Comparison of ENCODE assay signal across 14 mouse cellular contexts in genomic region chrX:164589874-164590273, GRCm38 (mm10).
DNase-seq lines count a peak whose midpoint lies in the region; ATAC-seq and TF ChIP-seq lines count a peak whose summit lies in the region.
"Had no signal": no experiment of that assay in that cellular context is flagged by ENCODE, and none has a peak within 500 bp of the region (broad histone marks: within the 10 kb centered on the region; RNA-seq: fewer than 3 reads in every experiment).

No protein-coding gene starts in this region.

- intact Hi-C loops in gastrocnemius, postnatal 36 days (cut with DNase I) = no loop called here

- no peak overlapping the region for H3K4me3 ChIP-seq in layer of hippocampus, adult 2 months
- no peak overlapping the region for H3K4me3 ChIP-seq in lung, embryonic 16.5 days (ENCODE audit: low read length)
- H3K4me3 ChIP-seq: embryonic facial prominence, embryonic 13.5 days; hindbrain, embryonic 13.5 days had no signal

- H3K27me3 ChIP-seq in lung, embryonic 16.5 days (ENCODE audit: control insufficient read depth, insufficient read depth, low read depth, low read length) = no peaks in the 10 kb centered on the region

- H3K36me3 ChIP-seq in lung, embryonic 16.5 days (ENCODE audit: control insufficient read depth, insufficient read depth, low read length) = no peaks in the 10 kb centered on the region
- H3K36me3 ChIP-seq: embryonic facial prominence, embryonic 13.5 days; hindbrain, embryonic 13.5 days had no signal

- H3K9me3 ChIP-seq in lung, embryonic 16.5 days (ENCODE audit: control insufficient read depth, low read length) = no peaks in the 10 kb centered on the region
- H3K9me3 ChIP-seq: embryonic facial prominence, embryonic 13.5 days; hindbrain, embryonic 13.5 days had no signal

- TF ChIP-seq CTCF in layer of hippocampus, adult 2 months (conservative IDR thresholded peaks at IDR 0.05) = no peak

- peak; percentile 2 for DNase-seq in gastrocnemius, adult 18-20 months (ENCODE audit: low spot score)
- DNase-seq in gastrocnemius, postnatal 36 days = no peak
- DNase-seq in layer of hippocampus, adult 9-11 months = peak; percentile 3
- DNase-seq in layer of hippocampus, adult 2 months (ENCODE audit: low spot score in 2 of 2) = no peak
- DNase-seq in heart, adult 8-10 months (ENCODE audit: low spot score) = peak; percentile 19
- no peak for DNase-seq in spleen, postnatal 36 days (ENCODE audit: low spot score in 2 of 2)
- DNase-seq: adrenal gland, adult 2 months; cerebellum, adult 11-12 months; thymus, postnatal 14 days had no signal

- H3K9ac ChIP-seq in lung, embryonic 16.5 days (ENCODE audit: low read length) = no peak overlapping the region
- H3K9ac ChIP-seq: embryonic facial prominence, embryonic 13.5 days; hindbrain, embryonic 13.5 days had no signal

- 0 out of 2 replicates have a peak, but pooled peaks have one; percentile 41 for ATAC-seq in lung, embryonic 16.5 days (ENCODE audit: low read depth)
- ATAC-seq in CD4-positive, CD25-positive, alpha-beta regulatory T cell, adult 4 months = no peak
- ATAC-seq: Patski had no signal

- 52% methylated on average over 4 of the region's 4 CpGs for WGBS in lung, embryonic 16.5 days

- H3K4me2 ChIP-seq in lung, embryonic 16.5 days (ENCODE audit: low read depth, low read length) = no peak overlapping the region
- H3K4me2 ChIP-seq: embryonic facial prominence, embryonic 13.5 days; hindbrain, embryonic 13.5 days had no signal

- no peaks in the 10 kb centered on the region for H3K4me1 ChIP-seq in lung, embryonic 16.5 days (replicated peaks; ENCODE audit: control insufficient read depth, insufficient read depth, low read length)
- H3K4me1 ChIP-seq: embryonic facial prominence, embryonic 13.5 days; hindbrain, embryonic 13.5 days had no signal

- H3K27ac ChIP-seq in layer of hippocampus, adult 2 months = no peak overlapping the region
- H3K27ac ChIP-seq in lung, embryonic 16.5 days (ENCODE audit: low read length) = no peak overlapping the region
- H3K27ac ChIP-seq: embryonic facial prominence, embryonic 13.5 days; hindbrain, embryonic 13.5 days had no signal

Comparison
In these comparisons a context has a peak if more than half of its experiments do, and no peak if none do; other contexts are left out.
1. DNase-seq: peak in gastrocnemius, adult 18-20 months (single experiment), layer of hippocampus, adult 9-11 months (single experiment) and heart, adult 8-10 months (single experiment); none in gastrocnemius, postnatal 36 days (0 of 2), layer of hippocampus, adult 2 months (0 of 2) and spleen, postnatal 36 days (0 of 2).